Mouse (Mus musculus) layer of hippocampus, postnatal 14 days (tissue): ENCODE data around the gene Ppp1r12a. TPM values are rescaled to one million over a fixed set of nuclear protein-coding genes. Genes with fewer than 3 reads are reported as not detected.
"Not testable (repeated sequence)": the region's sequence is repeated elsewhere in the genome, so short reads cannot be mapped to it uniquely, and the experiment has no call there.

Experiments used
- DNase-seq, 2 experiments: peaks; one replicate each; pipeline ENCODE4 v3.0.0; 2021 to 2022; ENCODE audit warnings: low spot score in 2 of 2, mixed read lengths in 1 of 2
- total RNA-seq, 2 experiments: library from RNA; stranded (reverse); gene quantifications; 2 replicates each; pipeline ENCODE4 v1.2.3; 2021

Ppp1r12a gene
- total RNA-seq, 2 experiments from 2014 or later = 112 TPM

DNA sequence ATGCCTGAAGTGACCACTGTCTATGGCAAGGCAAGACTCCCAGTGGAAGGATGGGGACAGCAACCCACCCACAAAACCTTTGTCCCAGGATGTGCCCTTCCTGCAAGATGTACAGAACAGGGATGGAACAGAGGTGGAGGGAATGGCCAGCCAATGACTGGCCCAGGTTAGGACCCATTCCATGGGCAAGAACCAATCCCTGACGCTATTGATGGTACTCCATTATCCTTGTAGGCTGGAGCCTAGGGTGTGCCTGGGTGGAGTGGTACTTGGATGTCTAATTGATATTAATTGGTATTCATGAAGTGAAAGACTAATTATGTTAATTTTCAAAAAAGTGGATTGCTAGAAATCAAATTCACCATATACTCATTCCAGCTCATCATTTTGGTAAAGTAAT lies 35.5 kb downstream of the Ppp1r12a start:
- DNase-seq = no peak

DNA sequence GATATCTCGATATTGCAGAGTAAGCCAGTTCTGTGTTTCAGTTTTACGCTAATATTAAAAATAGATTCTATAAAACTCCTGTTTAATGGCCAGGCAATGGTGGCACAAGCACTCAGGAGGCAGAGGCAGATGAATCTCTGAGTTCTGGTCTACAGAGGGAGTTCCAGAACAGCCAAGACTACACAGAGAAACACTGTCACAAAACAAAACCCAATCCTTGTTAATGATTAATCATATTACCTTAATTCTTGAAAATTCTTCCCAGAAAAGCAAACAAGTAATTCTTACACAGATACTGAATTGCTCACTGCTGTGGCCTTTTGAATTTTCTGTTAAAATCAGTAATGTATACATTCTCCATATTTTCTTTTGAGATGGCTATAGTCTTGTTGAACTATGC lies 37.0 kb downstream of the Ppp1r12a start:
- no peak for DNase-seq

DNA sequence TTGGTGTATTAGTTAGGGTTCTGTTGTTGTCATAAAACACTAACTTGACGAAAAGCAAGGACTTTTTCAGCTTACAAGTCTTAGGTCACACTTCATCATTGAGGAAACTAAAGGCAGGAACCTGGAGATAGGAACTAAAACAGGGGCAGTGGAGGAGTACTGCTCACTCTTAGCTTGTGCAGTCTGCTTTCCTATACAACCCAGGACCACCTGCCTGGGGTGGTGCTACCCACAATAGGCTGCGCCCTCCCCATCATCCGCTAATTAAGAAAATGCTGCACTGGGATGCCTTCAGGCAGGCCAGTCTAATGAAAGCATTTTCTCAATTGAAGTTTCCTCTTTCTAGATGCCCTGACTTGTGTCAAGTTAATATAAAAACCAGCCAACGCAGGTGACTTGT lies 40.1 kb downstream of the Ppp1r12a start:
- no peak for DNase-seq

DNA sequence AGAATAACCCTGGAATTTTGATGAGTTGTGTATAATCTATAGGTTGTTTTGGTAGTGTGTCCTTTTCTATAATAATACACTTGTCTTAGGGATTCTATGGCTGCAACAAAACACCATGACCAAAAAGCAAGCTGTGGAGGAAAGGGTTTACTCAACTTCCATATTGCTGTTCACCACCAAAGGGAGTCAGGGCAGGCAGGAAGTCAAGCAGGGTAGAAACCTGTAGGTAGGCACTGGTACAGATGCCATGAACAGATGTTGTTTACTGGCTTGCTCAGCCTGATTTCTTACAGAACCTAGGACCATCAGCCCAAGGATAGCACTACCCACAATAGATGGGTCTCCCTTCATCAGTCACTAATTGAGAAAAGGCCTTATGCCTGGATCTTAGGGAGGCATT lies 41.4 kb downstream of the Ppp1r12a start:
- DNase-seq = no peak

DNA sequence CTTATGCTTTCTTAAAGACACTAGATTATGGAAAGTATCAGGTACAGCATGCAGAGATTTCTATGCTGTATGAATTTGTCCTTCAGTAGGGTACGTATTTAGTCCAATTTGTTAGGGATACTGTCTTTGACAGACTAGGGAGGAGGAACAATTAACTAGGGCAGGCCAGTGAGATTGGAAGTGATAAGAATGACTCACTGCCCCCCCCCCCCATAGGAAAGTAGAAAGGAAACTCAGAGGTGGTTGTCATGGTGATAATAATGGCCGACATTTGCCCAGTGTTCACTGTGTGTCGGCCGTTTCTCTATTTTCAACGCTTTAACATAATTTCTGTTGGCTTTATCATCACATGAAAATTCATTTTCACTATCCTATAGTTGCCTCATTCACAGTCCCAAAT lies 47.4 kb downstream of the Ppp1r12a start:
- no peak for DNase-seq

DNA sequence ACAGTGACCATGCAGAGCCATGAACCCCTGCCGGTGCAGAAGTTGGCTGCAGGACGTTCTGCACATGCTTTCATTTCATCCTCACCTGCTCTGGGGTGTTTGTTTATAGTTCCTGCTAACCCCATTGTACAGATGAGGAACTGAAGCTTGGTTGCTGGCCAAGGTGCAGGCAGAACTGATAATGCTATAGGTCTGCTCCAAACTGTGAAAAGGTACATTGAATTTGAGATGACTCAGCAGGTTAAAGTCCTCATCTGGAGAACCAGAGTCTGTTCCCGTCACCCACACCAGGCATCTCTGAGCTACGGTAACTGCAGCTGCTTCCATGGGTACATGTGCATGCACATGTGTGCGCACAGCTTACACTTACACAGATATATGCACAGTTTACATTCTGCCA lies 62.4 kb downstream of the Ppp1r12a start:
- no peak for DNase-seq

DNA sequence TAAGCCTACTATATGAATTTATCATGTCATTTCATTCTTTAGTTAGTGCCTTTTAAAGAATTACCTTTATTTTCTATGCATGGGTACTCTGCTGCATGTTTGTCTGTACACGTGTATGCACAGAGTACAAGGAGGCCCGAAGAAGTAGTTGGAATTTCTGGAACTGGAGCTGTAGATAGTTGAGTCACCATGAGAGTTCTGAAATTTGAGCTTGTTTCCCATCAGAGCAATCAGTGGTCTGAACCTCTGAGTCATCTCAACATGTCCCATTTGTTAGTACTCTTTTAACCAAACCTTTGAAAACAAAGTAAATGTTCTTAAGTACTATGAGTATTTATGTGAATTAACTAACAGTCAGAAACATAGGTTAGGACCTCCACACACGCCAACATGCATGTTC lies 75.1 kb downstream of the Ppp1r12a start:
- no peak for DNase-seq

DNA sequence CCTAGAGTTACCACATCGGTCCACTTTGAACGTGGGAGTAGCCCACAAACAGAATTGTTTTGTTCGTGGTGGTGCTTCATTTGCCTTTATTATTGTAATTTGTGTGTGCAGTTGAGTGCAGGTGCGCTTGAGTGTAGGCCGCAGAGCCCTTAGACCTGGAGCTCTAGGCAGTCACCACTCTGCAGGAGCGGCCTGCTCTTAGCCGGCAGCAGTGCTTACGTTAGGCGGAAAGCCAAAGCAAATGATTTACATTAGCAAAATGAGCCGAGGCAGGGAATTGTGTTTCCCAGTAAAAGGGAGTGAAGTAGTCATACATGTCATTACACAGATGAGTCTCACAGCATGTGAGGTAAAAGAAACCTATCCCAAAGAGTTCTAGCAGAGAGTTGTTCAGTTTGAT lies 77.1 kb downstream of the Ppp1r12a start:
- DNase-seq = no peak

DNA sequence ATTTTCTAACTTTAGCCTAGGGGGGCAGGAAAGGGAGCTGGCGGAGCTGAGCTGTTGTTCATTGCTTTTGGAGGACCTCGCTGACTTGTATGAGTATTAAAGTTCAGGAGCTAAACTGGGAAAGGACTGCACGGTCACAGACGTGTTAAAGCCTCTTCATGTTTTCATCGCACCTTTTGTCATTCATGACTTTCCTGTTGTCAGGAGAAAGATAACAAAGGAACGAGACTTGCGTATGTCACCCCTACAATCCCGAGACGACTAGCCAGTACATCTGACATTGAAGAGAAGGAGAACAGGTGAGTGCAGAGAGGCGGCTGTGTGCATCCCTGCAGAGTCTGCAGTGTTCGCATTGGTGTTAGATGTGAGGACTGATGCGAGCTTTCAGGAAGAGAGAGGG lies 88.7 kb downstream of the Ppp1r12a start:
- DNase-seq = no peak

DNA sequence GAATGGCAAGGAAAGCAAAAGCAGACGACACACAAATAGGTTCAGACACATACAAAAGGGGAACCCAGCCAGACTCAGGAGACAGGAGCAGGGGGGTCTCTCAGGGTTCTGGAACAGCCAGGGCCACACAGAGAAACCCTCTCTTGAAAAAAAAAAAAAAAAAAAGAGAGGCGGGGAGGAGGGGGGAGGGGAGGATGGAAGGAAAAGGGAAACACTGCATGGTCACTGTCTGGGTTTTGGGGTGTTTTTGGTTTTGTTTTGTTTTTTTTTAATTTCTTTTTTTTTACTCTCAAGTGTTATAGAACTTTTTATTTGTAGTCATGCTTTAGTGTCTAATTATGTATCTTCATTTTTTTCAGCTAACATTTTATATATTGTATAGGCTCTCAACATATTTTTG lies 89.2 kb downstream of the Ppp1r12a start:
- no peak for DNase-seq

DNA sequence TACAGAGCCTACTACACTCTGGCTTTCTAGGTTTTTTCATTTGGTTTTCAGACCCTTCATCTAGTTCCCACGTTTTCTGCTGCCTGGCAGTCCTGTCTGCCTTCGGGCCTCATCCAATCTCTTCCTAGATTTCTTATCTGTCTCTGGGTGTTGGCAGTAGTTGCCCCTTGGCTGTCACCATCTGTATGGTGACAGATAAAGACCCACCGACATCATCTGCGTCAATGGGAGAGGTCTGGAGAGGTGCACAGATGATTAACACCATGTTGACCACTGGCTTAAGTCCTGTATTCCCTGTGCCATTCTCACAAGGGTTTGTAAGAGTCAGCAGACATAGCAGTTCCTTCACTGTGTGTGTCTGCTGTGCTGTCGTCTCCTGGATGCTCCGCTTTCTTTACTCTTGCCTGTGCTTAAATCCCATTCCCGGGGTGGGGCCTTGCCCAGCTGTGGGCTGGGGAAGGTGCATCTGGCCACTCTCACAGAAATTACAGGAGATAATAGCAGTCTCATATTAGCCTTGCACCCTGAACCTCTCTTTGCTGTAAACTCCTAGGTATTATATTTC lies 93.9 kb downstream of the Ppp1r12a start:
- no peak for DNase-seq

DNA sequence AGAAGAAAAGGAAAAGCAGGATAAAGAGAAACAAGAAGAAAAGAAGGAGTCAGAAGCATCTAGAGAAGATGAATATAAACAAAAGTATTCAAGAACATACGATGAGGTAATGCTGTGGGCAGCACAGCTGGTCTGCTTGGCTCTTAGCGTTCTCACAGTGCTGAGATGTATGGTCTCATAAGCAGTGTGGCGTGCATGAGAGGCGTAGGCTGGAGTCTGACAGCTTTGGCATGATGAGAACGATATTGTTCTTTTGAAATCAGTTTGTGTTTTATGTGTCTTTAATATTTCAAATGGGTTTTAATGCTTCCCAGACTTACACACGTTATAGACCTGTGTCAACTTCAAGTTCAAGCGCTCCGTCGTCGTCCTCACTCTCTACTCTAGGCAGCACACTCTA lies 98.9 kb downstream of the Ppp1r12a start:
- peak in 1 of 2 experiments; percentile 15 for DNase-seq

DNA sequence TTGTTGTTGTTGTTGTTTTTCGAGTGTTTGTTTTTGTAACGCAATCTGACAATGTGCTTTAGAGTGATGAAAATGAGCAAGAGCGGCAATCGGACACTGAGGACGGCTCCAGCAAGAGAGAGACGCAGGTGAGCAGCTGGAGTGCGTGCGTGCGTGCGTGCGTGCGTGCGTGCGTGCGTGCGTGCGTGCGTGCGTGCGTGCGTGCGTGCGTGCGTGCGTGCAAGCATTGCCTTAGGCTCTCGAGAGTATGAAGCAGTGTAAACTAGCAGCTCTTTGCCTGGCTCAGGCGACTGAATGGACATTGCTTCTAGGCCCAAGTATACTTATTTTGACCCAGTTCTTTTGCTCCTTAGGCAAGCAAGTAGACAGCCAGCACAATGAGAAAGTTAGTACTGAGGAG lies 102.6 kb downstream of the Ppp1r12a start:
- DNase-seq = no peak

DNA sequence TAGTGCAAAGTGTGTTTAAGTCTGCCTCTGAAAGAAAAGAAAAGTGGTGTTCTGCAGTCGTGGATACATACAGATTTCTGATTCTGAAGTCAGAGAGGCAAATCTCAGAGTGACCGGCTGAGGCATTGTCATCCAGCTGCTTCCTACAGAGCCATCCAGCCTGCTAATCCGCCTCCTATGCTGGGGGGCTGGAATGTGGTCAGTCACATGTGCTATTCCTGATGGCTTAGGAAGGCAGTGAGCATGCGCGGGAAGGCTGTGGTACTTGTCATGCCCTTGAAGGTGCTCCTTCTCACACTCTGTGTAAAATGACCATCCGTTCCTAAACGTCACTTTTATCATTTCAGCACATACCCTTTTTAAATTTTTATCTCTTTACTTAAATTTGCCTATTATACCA lies 109.2 kb downstream of the Ppp1r12a start:
- no peak for DNase-seq

DNA sequence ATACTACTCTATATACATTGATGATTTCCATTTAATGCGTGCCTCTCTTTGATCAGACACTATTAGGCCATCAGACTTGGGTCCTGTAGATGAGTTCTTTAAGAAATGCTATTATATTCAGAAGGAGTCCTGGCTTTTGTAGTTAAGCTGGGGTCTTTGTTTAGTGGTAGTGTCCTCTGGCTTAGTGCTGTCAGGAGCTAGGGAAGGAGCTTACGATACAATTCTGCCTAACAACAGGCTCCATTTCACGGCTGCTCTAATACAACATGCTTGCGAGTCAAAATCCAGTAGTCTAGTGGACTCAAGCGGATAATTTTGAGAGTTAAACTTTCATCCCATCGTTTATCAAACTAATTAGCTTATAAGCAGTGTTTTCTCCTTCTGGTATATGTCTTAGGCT lies 114.7 kb downstream of the Ppp1r12a start:
- no peak for DNase-seq

DNA sequence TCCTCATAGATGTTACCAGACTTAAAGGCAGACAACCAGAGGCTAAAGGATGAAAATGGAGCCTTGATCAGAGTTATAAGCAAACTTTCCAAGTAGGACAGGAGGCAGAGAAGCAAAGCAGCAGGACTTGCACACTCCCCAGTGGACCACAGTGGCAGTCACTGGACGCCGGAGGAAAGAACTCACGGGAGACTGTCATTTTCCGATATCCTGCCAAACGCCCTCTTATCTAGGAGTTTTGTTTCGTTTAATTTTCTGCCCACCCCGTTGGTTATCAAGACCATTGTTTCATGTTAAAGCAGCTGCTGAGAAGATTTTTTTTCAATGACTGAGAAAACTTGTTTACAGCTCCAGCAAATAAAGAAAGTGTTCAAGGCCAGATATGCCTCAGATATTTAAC lies 115.2 kb downstream of the Ppp1r12a start:
- no peak for DNase-seq

DNA sequence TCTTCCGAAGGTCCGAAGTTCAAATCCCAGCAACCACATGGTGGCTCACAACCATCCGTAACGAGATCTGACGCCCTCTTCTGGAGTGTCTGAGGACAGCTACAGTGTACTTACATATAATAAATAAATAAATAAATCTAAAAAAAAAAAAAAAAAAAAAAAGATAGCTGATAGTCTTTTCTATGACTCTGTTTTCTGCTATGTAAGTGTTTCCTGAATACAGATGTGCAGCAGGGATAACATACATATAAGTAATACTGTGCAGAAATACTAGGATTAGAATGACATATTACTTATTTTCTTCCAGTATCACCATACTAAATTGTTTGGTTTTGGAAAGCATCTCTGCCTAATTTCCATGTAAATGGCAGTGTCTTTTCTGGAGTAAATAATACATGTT lies 119.1 kb downstream of the Ppp1r12a start:
- not testable (repeated sequence) for DNase-seq

DNA sequence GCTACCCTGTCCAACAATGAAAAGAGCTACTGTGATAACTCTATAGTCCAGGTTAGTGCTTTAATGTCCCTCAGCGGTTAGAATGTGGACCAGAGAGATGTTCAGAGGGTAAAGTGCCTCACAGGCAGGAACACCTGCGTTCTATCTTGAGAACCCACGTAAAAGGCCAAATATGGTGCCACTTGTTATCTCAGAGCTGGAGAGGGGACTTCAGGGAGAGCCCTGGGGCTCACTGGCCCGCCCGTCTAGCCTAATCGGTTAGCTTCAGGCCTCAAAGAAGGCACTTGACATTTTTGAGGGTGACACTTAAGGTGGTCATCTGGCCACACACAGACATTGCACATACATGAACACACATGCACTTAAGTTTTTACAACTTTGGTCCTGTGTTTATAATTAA lies 120.4 kb downstream of the Ppp1r12a start:
- DNase-seq = no peak

DNA sequence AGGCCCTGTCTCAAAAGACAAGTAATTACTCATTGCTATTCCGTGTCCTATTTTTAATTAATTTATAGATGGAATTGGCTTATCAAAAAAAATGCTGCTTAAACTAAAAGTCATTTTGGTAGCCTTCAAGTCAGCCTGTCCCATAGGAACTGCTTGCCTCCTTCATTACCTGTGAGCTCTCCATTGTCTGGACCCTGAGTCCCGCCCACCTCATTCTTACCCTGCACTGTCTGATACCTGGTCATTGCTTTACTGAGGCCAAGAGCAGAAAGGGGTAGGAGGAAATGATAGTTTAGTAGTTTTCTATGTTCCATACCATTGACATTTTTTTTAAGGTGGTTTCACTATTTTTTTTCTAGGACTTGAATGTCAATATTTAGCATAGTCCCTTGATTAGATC lies 121.4 kb downstream of the Ppp1r12a start:
- no peak for DNase-seq

DNA sequence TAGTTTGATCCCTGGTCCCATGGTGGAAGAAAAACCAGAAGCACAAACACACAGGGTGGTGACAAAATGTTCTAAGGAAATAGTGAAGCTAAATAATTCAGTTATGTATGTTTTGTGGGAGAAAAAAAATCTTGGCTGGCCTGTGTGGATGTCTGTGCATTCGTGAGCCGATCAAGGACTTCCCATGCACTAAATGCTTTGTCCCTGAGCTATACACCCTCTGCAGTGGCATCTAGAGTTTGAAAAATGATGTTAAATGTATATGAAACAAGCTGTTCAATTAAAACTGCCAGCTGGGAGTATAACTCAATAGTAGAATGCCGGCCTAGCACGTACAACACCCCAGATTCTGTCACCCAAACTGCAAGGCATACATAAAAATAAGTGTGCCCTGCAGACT lies 121.8 kb downstream of the Ppp1r12a start:
- DNase-seq = no peak

DNA sequence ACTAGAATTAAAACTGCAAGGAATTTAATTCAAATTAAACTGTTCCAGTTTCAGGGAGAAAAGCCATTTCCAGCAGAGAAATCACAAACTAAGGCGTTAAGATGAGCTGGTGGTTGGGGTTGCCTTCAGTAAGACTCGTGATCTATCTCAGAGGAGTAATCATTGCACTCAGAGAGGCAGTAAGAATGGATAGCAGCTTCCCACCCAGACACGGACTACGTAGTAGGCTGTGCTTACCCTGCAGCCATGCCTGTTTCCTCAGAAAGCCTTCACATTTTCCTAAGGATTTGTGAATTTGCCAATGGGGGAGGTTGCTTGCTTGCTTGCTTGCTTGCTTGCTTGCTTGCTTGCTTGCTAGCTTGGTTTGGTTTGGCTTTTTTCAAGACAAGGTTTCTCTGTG lies 122.5 kb downstream of the Ppp1r12a start:
- DNase-seq = no peak

DNA sequence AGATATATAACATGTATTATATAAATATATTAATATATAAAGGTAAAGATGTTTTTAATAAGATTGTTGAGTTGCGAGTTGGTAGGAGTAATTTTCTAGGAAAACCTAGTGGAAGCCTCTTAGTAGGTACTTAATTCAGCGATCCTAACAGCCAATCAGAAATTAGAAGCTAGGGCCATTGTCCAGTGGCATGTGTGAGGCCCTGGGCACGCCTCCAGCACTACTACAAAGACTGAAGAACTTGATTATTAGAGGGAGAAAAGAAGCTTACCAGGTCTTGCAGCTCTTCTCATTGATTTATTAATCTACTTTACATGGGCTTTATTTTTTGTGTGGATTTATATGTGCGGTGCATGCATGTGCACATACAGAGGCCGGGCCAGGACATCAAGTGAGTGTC lies 123.0 kb downstream of the Ppp1r12a start:
- DNase-seq = no peak

DNA sequence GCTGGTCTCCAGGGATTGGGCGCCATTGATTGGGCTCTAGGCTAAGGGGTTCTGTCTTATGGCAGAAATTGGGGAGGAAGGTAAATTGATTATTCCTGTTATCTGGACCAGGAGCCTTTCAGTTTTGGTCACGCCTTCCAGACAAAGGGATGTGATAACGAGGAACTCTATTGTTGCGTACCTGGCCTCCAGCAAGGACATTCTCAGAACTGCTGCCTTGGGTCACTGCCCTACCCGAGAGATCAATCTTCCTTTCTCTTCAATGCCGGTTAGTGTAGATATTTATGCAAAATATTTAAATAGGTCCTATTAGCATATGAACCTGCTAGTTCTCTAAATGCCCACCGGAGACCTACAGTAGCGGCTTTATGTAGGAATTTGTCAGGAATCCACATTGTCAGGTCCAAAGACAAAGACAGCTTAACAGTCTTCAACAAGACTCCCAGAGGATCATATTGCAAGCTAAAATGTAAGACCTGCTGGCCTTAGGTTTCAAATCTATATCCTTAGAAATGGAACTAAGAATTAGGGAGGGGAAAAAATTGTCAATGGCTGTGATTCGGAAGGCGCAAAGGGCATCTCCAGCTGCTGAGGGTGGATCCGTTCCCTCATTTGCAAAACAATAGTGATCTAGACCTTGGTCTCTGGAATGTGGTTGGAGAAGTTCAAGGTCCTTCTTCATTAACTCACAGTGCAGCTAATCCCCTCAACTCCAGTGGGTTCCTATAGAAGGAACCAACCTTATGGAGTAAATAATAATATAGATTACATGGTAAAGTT lies 124.9 kb downstream of the Ppp1r12a start:
- no peak for DNase-seq
